Mouse (Mus musculus) lung, postnatal 25 days (tissue): Measurements from ENCODE around the gene Gm8374.
"Not testable (repeated sequence)": the region's sequence is repeated elsewhere in the genome, so short reads cannot be mapped to it uniquely, and the experiment has no call there.

Experiments used
- DNase-seq: peaks from one replicate; pipeline ENCODE4 v3.0.0; 2022; ENCODE audit warnings: low spot score

Gm8374 gene

DNA sequence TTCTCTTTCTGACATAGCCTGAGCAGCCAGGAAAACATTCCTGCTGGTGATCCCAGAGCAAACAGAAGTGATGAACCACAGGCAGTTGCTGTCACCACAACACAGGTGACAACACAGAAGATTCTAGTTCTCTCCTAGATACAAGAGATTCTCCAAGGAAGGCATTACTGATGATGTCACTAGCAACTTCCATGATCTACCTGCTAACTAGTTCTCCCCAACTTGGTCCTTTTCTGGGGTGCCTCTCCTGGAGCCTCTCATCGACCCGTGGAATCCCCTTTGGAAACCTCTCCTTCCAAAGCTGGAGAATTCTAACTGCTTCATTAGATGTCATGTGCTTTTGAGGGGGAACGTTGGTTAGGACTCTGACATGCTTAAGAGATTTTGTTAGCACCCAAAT lies at the start of gene Gm8374:
TSS of gene Gm8374 (minus strand) at position 101 of the 400 bp plus-strand sequence.
- DNase-seq, result not testable (repeated sequence)

DNA sequence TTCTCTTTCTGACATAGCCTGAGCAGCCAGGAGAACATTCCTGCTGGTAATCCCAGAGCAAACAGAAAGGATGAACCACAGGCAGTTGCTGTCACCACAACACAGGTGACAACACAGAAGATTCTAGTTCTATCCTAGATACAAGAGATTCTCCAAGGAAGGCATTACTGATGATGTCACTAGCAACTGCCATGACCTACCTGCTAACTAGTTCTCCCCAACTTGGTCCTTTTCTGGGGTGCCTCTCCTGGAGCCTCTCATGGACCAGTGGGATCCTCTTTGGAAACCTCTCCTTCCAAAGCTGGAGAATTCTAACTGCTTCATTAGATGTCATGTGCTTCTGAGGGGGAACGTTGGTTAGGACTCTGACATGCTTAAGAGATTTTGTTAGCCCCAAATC lies 32.6 kb downstream of the Gm8374 start, which contains the start of gene Gm5797:
TSS of gene Gm5797 (minus strand) at position 101 of the 400 bp plus-strand sequence.
- DNase-seq, result not testable (repeated sequence)

DNA sequence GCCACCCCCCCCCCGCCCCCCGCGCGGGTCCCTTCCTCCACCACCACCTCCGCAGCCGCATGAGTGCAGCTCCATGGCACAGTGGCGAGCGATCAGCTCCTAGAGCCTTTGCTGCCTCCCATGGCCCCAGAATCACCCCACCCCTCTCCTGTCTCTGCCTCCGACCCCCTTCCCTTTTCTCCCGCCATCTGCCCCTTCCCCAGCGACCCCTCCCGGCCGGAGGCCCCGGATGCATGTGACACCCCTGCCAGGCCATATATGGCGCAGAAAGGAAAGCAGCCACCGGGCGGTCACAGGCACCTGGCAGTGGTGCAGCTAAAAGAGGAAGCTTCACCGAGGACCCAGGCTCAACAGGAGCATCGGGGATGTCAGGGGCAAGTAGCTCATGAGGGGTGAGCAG lies 49.8 kb downstream of the Gm8374 start:
- not testable (repeated sequence) for DNase-seq

DNA sequence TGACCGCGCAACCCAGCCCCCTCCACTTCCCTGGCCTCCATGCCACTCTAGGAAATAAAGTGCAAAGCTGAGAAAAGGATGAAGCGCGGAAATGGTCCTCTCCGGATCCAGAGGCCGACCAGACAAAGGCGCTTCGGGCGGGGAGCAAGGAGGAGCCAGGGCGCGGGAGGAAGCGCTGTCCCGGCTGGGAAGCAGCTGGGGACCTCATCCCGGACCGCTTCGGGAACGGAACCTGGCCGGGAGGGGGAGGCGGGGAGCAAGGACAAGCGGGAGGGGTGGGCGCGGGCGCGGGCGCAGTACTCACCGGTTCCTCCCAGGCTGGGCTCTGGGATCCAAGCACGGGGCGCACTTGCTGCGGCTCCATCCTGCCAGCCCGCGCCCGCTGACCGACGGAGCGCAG lies 50.3 kb downstream of the Gm8374 start, which contains the start of gene Gm3739:
TSS of gene Gm3739 (minus strand) at position 389 of the 400 bp plus-strand sequence.
- not testable (repeated sequence) for DNase-seq
